Mouse (Mus musculus) intestine, embryonic 16.5 days (tissue): Measurements from ENCODE around the gene 1700025C18Rik. TPM values are rescaled to one million over a fixed set of nuclear protein-coding genes. Genes with fewer than 3 reads are reported as not detected.

Experiments
- ATAC-seq: fragments of 200-750 bp; cut with Nextera tagmentation; 2 replicates; pipeline ENCODE4 v1.8.0; 2017; ENCODE audit warnings: moderate TSS enrichment, moderate library complexity
- H3K27ac ChIP-seq: fragments of 300-500 bp; sonication (generic); 2 replicates; pipeline ENCODE4 v1.5.1; 2014; ENCODE audit warnings: mild to moderate bottlenecking, low read length
- H3K27me3 ChIP-seq: fragments of 300-500 bp; sonication (generic); replicated peaks from 2 replicates; pipeline ENCODE4 v1.6.1; 2014; ENCODE audit warnings: low read length, control low read depth, mixed read lengths; ENCODE audit not compliant: control insufficient read depth, insufficient read depth
- H3K36me3 ChIP-seq: fragments of 300-500 bp; sonication (generic); 2 replicates; pipeline ENCODE4 v1.6.1; 2014; ENCODE audit warnings: low read length, control low read depth; ENCODE audit not compliant: control insufficient read depth, insufficient read depth
- H3K4me1 ChIP-seq: fragments of 300-500 bp; sonication (generic); 2 replicates; pipeline ENCODE4 v1.6.1; 2014; ENCODE audit warnings: low read length, control low read depth, mixed read lengths; ENCODE audit not compliant: control insufficient read depth, insufficient read depth
- H3K4me2 ChIP-seq: fragments of 300-500 bp; sonication (generic); 2 replicates; pipeline ENCODE4 v1.6.1; 2014; ENCODE audit warnings: low read depth, low read length, control low read depth
- H3K4me3 ChIP-seq: fragments of 300-500 bp; sonication (generic); 2 replicates; pipeline ENCODE4 v1.5.1; 2014; ENCODE audit warnings: mild to moderate bottlenecking, low read length
- H3K9ac ChIP-seq: fragments of 300-500 bp; sonication (generic); 2 replicates; pipeline ENCODE4 v1.6.1; 2014; ENCODE audit warnings: low read depth, low read length
- H3K9me3 ChIP-seq: fragments of 300-500 bp; sonication (generic); 2 replicates; pipeline ENCODE4 v1.6.1; 2016; ENCODE audit warnings: low read length, control low read depth; ENCODE audit not compliant: control insufficient read depth
- WGBS: fragments of 180-500 bp; shearing (Covaris S2); extraction: QIAGEN DNeasy Blood & Tissue Kit; methylation state at CpG from one replicate; pipeline ENCODE4 v1.1.7; 2014; 5-methylcytosine and 5-hydroxymethylcytosine counted together
- polyA plus RNA-seq: library from polyadenylated mRNA; unstranded; fragments of >200 nt; fragmentation: Nextera tagmentation; extraction: Ambion mirVana; gene quantifications from 2 replicates; pipeline ENCODE4 v1.2.1, GENCODE M21; 2015

Gene 1700025C18Rik
- polyA plus RNA-seq, 1 experiment from 2014 or later = not detected

DNA sequence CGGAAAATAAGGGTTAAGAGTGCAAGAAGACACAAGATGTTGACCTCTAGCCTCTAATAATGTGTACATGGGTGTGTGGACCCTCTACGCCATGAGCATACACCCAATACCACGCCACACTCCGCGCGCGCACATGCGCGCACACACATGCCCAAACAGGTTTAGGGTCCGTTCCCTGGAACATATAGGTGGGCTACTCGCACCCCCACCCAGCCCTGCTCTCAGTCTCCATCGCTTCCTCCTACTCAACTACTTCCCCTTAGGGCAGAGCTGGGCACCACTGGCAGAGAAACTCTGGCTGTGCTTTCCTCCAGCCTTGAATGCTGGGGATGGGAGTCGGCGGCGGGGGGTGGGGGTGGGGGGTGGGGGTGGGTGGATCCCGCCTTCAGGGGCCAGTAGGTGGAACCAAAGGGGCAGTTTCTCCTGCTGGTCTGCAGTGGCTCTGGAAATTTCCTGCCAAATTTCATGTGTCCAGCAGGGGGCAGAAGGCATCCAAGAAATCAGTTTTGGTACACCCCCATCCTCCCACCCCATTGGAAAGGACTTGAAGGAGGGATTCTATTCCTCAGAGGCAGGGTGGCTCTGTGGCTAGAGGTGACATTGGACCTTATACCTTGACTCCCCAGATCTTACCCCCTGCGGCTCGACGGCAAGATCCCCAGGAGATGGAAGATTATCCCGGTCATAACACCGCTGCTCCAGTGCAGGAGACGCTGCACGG, 20.3 kb downstream of the 1700025C18Rik start:
- Histone ChIP-seq H3K27ac (no peak overlapping the region), H3K27me3 (peaks cover 16% of the 10 kb centered on the region), H3K4me2 (no peak overlapping the region), H3K36me3 (no peaks in the 10 kb centered on the region), H3K9me3 (no peaks in the 10 kb centered on the region), H3K9ac (no peak overlapping the region), H3K4me3 (no peak overlapping the region), H3K4me1 (peaks cover 4% of the 10 kb centered on the region; the same call in 1 of the 2 replicates)
- WGBS = 21% methylated on average over 23 of the region's 23 CpGs
- 0 out of 2 replicates have a peak, but pooled peaks have one; percentile 40 for ATAC-seq

DNA sequence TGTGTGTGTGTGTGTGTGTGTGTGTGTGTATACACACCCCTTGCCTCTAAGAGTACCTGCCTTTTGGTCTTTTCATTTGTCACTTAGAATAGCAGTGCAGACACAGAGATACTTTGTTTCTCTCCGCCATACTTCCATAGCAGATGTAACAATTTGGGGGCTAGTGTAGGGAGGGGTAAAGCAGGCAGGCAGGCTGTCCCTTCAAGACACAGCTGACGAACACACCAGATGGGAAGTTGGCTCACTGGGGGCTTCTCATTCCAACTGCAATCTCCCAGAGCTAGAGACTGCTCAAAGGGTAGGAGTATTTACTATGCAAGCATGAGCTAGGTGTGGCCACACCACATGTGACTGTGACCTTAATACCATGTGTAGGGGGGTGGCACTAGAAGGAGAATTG, 21.7 kb downstream of the 1700025C18Rik start:
- ATAC-seq = no peak
- Histone ChIP-seq H3K36me3 (no peaks in the 10 kb centered on the region), H3K4me3 (no peak overlapping the region), H3K9ac (no peak overlapping the region), H3K27ac (no peak overlapping the region), H3K4me2 (no peak overlapping the region), H3K9me3 (no peaks in the 10 kb centered on the region), H3K4me1 (peaks cover 4% of the 10 kb centered on the region; the same call in 1 of the 2 replicates), H3K27me3 (peaks cover 9% of the 10 kb centered on the region)
- WGBS = 65% methylated on average over 2 of the region's 2 CpGs

DNA sequence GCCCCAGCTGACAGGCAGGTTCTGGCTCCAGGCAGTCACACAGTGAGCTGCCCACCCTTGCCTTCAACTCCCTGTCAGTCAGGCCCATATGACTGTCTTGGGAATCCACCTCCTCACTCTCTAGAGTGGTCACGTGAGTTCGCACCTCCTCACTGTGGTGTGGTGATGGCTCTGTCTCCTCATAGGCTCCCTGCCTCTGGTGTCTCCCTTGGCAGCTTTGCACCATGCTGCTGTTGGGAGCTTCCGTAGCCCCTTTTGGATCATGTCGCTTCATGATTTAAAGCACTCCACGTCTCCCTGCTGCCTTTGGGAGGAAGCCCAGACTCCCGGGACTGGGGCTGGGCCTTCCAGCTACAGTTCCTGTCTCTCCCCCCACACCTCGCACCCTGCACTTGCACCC, 26.1 kb downstream of the 1700025C18Rik start:
- H3K4me1 ChIP-seq = peaks cover 6% of the 10 kb centered on the region; the same call in 1 of the 2 replicates
- H3K9me3 ChIP-seq = no peaks in the 10 kb centered on the region
- H3K36me3 ChIP-seq = no peaks in the 10 kb centered on the region
- no peak overlapping the region for H3K4me3 ChIP-seq
- no peak overlapping the region for H3K27ac ChIP-seq
- WGBS = 51% methylated on average over 7 of the region's 7 CpGs
- no peak for ATAC-seq
- no peak overlapping the region for H3K4me2 ChIP-seq
- H3K27me3 ChIP-seq = no peaks in the 10 kb centered on the region
- H3K9ac ChIP-seq = no peak overlapping the region

DNA sequence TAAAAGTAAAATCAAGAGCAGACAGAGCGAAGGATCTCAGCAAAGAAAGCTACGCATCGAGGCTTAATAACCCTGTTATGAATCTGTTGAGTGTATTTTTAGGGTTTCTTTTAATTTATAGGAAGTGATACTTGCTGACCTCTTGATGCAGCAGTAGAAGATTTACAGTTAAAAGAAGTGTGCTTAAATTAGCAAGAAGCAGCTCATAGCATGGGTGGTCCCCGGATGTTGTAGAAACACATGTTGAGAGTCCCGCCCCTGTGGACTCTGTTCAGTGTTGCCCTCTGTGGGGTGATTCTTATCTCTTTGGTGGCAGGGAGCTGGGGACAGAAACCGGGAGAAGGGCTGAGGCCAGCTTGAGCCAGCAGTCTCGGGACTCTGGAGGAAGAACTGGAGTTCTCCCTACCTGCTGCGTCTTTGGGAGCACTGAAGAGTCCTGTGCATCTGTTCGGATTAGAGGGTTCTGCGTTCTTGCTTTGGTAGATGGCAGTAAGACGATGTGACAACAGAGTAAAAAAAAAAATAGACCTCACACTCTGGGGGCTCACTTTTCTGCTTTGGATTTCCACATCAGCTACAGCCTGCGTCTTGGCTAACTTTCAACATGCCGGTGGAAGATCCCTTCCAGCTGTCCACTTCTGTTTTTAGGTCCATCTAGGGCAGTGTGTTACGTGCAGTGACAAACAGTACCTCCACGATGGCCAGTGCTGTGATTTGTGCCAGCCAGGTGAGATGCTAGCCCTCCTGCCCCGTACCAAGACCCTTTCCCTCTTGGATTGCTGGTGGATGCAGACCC, 28.7 kb downstream of the 1700025C18Rik start:
- peak overlapping the region; percentile 48; the same call in 1 of the 2 replicates for H3K27ac ChIP-seq
- 0 out of 2 replicates have a peak, but pooled peaks cover 3% of the 10 kb centered on the region for H3K27me3 ChIP-seq
- H3K4me1 ChIP-seq = peaks cover 6% of the 10 kb centered on the region; the same call in 1 of the 2 replicates
- ATAC-seq = 0 out of 2 replicates have a peak, but pooled peaks have one; percentile 31
- H3K9ac ChIP-seq = no peak overlapping the region
- no peak overlapping the region for H3K4me3 ChIP-seq
- H3K9me3 ChIP-seq = no peaks in the 10 kb centered on the region
- H3K36me3 ChIP-seq = no peaks in the 10 kb centered on the region
- 52% methylated on average over 16 of the region's 16 CpGs for WGBS
- H3K4me2 ChIP-seq = 0 out of 2 replicates have a peak overlapping the region, but pooled peaks have one; percentile 3

DNA sequence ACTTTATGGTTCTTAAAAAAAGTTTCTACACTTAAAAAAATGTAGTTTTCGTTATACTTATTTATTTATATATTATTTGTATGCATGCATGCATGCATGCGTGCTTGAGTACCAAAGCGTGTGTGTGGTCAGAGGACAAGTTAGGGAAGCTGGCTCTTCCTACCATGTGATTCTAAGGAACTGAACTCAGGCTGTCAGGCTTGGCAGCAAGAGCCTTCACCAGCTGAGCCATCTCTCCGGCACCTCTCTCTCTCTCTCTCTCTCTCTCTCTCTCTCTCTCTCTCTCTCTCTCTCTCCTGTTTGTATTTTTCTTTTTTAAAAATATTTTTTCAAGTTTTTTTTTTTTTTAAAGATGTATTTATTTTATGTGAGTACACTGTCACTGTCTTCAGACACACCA, 30.6 kb downstream of the 1700025C18Rik start:
- peaks cover 19% of the 10 kb centered on the region for H3K4me1 ChIP-seq
- H3K4me3 ChIP-seq = no peak overlapping the region
- ATAC-seq = no peak
- no peak overlapping the region for H3K9ac ChIP-seq
- 0 out of 2 replicates have a peak, but pooled peaks cover 5% of the 10 kb centered on the region for H3K27me3 ChIP-seq
- H3K36me3 ChIP-seq = no peaks in the 10 kb centered on the region
- H3K9me3 ChIP-seq = no peaks in the 10 kb centered on the region
- no peak overlapping the region for H3K4me2 ChIP-seq
- H3K27ac ChIP-seq = no peak overlapping the region
- 90% methylated on average over 4 of the region's 4 CpGs for WGBS

DNA sequence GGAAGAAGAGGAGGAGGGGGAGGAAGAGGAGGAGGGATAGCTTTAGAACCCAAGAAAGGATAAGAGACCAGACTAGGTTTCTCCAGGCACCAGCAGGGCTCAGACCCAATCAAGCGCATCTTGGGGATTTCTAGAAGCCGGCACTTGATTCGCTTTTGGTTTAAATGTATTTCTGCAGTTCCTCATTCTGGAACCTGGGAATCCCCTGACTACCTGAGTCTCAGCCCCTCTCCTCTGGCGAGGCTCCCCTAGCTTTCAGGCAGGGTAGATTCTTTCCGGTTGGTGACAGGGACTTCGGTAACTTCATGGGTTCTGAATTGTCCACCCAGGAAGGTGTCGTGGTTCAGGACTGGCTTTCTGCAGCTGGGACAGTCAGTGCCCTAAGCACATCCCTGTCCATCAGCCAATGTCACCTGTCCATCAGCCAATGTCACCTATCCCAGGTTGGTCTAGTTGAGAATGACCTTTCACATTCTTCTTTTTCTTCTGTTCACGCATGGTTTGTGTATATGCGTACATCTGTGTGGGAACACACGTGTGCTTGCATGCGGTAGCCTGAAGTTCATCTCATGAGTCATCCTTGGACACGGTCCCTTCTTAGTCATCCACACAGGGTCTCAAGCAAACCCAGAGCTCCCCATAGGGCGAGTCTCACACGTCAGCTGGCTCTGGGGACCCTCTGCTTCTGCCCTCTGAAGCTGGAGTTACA, 34.0 kb downstream of the 1700025C18Rik start:
- peak overlapping the region; percentile 51 for H3K4me3 ChIP-seq

DNA sequence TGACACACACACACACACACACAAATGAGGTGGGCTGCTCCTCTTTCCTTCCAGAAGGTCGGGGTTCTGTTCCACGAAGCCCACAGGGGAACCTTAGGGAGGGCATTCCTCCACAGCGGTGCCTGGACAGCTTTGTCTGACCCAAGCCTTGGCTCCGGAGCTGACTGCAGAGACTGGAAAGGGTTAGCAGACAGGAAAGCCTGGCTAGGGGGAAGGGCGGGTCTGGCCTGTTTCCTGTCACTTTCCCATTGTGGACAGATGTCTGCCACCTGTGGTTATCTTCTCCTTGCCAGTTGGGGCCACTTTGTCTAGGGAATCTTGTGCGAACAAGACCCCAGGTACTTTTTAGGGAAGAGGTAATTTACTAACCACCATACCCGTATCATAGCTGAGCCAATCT, 34.6 kb downstream of the 1700025C18Rik start:
- Histone ChIP-seq H3K36me3 (no peaks in the 10 kb centered on the region), H3K9me3 (no peaks in the 10 kb centered on the region), H3K4me1 (peaks cover 16% of the 10 kb centered on the region; the same call in 1 of the 2 replicates), H3K4me3 (peak overlapping the region; percentile 51), H3K27ac (no peak overlapping the region), H3K9ac (peak overlapping the region; percentile 65), H3K27me3 (0 out of 2 replicates have a peak, but pooled peaks cover 7% of the 10 kb centered on the region), H3K4me2 (peak overlapping the region; percentile 60)
- WGBS = 2% methylated on average over 7 of the region's 7 CpGs
- peak; percentile 57 for ATAC-seq

More for the DNA sequence above, 34.0 kb downstream of the 1700025C18Rik start:
- H3K27me3 ChIP-seq = 0 out of 2 replicates have a peak, but pooled peaks cover 7% of the 10 kb centered on the region
- no peak overlapping the region for H3K27ac ChIP-seq
- peak overlapping the region; percentile 60 for H3K4me2 ChIP-seq
- H3K36me3 ChIP-seq = no peaks in the 10 kb centered on the region
- no peak overlapping the region for H3K9ac ChIP-seq
- no peaks in the 10 kb centered on the region for H3K9me3 ChIP-seq
- H3K4me1 ChIP-seq = peaks cover 18% of the 10 kb centered on the region
- 74% methylated on average over 14 of the region's 14 CpGs for WGBS
- no peak for ATAC-seq

DNA sequence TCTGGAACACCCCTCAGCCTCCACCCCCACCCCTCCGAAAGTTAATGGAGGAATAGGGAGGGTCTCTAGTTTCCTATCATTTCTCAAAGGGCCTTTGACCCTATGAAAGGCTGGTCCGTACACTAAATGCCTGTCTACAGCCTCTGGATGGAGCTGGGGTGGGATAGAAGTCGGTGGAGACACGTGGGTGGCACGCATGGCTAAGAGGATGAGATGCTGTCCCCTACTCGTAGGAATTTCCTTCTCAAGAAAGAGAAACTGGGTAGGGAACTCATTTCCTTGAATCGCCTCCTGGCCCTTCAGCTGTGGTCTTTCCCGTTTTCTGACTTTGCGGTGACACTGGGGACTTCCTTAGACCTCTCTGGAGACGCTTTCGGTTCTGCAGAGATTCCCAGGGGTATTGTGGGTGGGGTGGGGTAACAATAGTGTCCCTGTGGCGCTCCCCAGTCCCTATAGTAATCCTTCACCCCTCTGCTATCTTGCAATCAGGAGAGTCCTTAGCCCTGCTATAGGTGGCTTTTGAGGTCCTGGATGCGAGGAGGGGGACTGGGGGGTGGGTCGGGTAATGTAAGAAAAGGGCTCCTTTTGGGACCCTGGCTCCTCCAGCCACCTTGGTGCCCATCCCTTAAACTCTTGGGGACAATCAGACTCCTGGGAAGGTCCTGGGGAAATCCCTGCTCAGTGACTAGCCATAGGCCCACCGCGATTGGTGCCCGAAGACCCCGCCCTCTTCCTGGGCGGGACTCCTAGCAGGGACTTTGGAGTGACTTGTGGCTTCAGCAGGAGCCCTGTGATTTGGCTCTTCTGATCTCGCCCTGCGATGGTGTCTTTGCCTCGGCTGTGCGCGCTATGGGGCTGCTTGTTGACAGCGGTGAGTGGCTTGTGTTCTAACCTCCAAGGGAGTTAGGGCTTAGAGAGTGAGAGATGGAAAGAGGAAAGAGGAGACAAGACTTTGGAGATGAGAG, 35.4 kb downstream of the 1700025C18Rik start, which contains the start of gene Cd40:
TSS of gene Cd40 (plus strand) at position 740 of the 965 bp plus-strand sequence.
- Histone ChIP-seq H3K27ac (no peak within 1 kb of the TSS), H3K4me3 (peak within 1 kb of the TSS; percentile 51), H3K4me2 (peak within 1 kb of the TSS; percentile 60), H3K4me1 (peaks cover 16% of the 10 kb centered on the region; the same call in 1 of the 2 replicates), H3K9me3 (no peaks in the 10 kb centered on the region), H3K36me3 (no peaks in the 10 kb centered on the region), H3K9ac (peak within 1 kb of the TSS; percentile 65), H3K27me3 (0 out of 2 replicates have a peak, but pooled peaks cover 7% of the 10 kb centered on the region)
- ATAC-seq = peak; percentile 97
- WGBS = 13% methylated on average over 25 of the region's 25 CpGs
